Mouse (Mus musculus): Measurements from ENCODE around the gene Mrpl14.

Gene Mrpl14

GRCm38 (mm10) chr17:45686093-45686619 lies at the start of gene Mrpl14:
Gene Mrpl14, plus strand, starts transcription at chr17:45686322.
- peak; percentile 90 for DNase-seq (ENCODE audit: low read depth, low spot score)

GRCm38 (mm10) chr17:45638596-45639295 lies 47.4 kb upstream of the Mrpl14 start:
- no peak for DNase-seq (ENCODE audit: low read depth, low spot score)

- DNase-seq (ENCODE audit: low read depth, low spot score): no peak
These were observed 44.1 kb upstream of the Mrpl14 start for GRCm38 (mm10) chr17:45641981-45642380.

- DNase-seq (ENCODE audit: low read depth, low spot score): peak; percentile 30
These were observed 43.4 kb upstream of the Mrpl14 start for GRCm38 (mm10) chr17:45642701-45643100.

GRCm38 (mm10) chr17:45644185-45644584 lies 41.9 kb upstream of the Mrpl14 start:
- DNase-seq (ENCODE audit: low read depth, low spot score): no peak

- DNase-seq (ENCODE audit: low read depth, low spot score): no peak
These were observed 32.9 kb upstream of the Mrpl14 start for GRCm38 (mm10) chr17:45653233-45653632.

- no peak for DNase-seq (ENCODE audit: low read depth, low spot score)
These were observed 30.3 kb upstream of the Mrpl14 start for GRCm38 (mm10) chr17:45655820-45656219.

- DNase-seq (ENCODE audit: low read depth, low spot score): no peak
These were observed 26.9 kb upstream of the Mrpl14 start, which contains the start of gene Capn11 for GRCm38 (mm10) chr17:45659225-45659624. Gene Capn11, minus strand, starts transcription at chr17:45659325.

- DNase-seq (ENCODE audit: low read depth, low spot score): peak; percentile 50
These were observed 22.8 kb upstream of the Mrpl14 start for GRCm38 (mm10) chr17:45663106-45663919.

- no peak for DNase-seq (ENCODE audit: low read depth, low spot score)
These were observed 21.5 kb upstream of the Mrpl14 start for GRCm38 (mm10) chr17:45664608-45665007.

- DNase-seq (ENCODE audit: low read depth, low spot score): no peak
These were observed 20.0 kb upstream of the Mrpl14 start for GRCm38 (mm10) chr17:45666091-45666490.

- DNase-seq (ENCODE audit: low read depth, low spot score): no peak
These were observed 18.6 kb upstream of the Mrpl14 start for GRCm38 (mm10) chr17:45667481-45667880.

- DNase-seq (ENCODE audit: low read depth, low spot score): no peak
These were observed 18.1 kb upstream of the Mrpl14 start for GRCm38 (mm10) chr17:45667986-45668385.

GRCm38 (mm10) chr17:45671821-45672220 lies 14.3 kb upstream of the Mrpl14 start:
- DNase-seq (ENCODE audit: low read depth, low spot score): no peak

GRCm38 (mm10) chr17:45672598-45672997 lies 13.5 kb upstream of the Mrpl14 start:
- no peak for DNase-seq (ENCODE audit: low read depth, low spot score)

- DNase-seq (ENCODE audit: low read depth, low spot score): peak; percentile 54
These were observed 8.0 kb upstream of the Mrpl14 start for GRCm38 (mm10) chr17:45678106-45678505.

GRCm38 (mm10) chr17:45680391-45680980 lies 5.6 kb upstream of the Mrpl14 start:
- DNase-seq (ENCODE audit: low read depth, low spot score): peak; percentile 24

GRCm38 (mm10) chr17:45681588-45681987 lies 4.5 kb upstream of the Mrpl14 start:
- no peak for DNase-seq (ENCODE audit: low read depth, low spot score)

GRCm38 (mm10) chr17:45682843-45683242 lies 3.3 kb upstream of the Mrpl14 start:
- no peak for DNase-seq (ENCODE audit: low read depth, low spot score)

GRCm38 (mm10) chr17:45684667-45685131 lies 1.4 kb upstream of the Mrpl14 start:
- DNase-seq (ENCODE audit: low read depth, low spot score): no peak

GRCm38 (mm10) chr17:45685171-45686092 lies 690 bp upstream of the Mrpl14 start:
- peak; percentile 20 for DNase-seq (ENCODE audit: low read depth, low spot score)

Data from embryo, embryonic 11.5 days (tissue).